Mouse (Mus musculus) adrenal gland, adult 18-20 months (tissue): ENCODE data around the gene Pigyl. TPM values are rescaled to one million over a fixed set of nuclear protein-coding genes. Genes with fewer than 3 reads are reported as not detected.

Source experiments
- DNase-seq, 2 experiments: peaks; one replicate each; pipeline ENCODE4 v3.0.0; 2021 to 2022; ENCODE audit warnings: low spot score in 2 of 2
- long read RNA-seq, 2 experiments: library from polyadenylated mRNA; stranded (forward); transcript quantifications; one replicate each; pipeline ENCODE4 v2.0.0; 2021
- total RNA-seq, 2 experiments: library from RNA; stranded (reverse); gene quantifications; 1 replicate in 1 of 2; 2 replicates in 1 of 2; pipeline ENCODE4 v1.2.3; 2021

Gene Pigyl
- total RNA-seq: 10 to 100 TPM; 42.5 to 44.3 TPM
- long read RNA-seq, experiment 1, transcript Pigyl-201 (2 exons, 695 nt): major isoform, 8 of 8 reads
- long read RNA-seq, experiment 1, partial matches to known transcripts: 0 of 8 reads
- long read RNA-seq, experiment 1, other reads (novel, unspliced or antisense): 0 of 8 reads
- long read RNA-seq, experiment 2, transcript Pigyl-201 (2 exons, 695 nt): major isoform, 71 of 77 reads
- long read RNA-seq, experiment 2, partial matches to known transcripts: 4 of 77 reads
- long read RNA-seq, experiment 2, other reads (novel, unspliced or antisense): 0 of 77 reads

- peak; percentile 95 to 98 for DNase-seq
Observed at GRCm38 (mm10) chr9:22156497-22157245, at the start of gene Pigyl. Pigyl (plus strand) TSS chr9:22156846.

GRCm38 (mm10) chr9:22108194-22108593, 48.5 kb upstream of the Pigyl start:
- DNase-seq: no peak

- DNase-seq: no peak
Observed at GRCm38 (mm10) chr9:22115635-22116034, 41.0 kb upstream of the Pigyl start.

GRCm38 (mm10) chr9:22116086-22116485, 40.6 kb upstream of the Pigyl start:
- DNase-seq: no peak

- peak; percentile 83 to 85 for DNase-seq
Observed at GRCm38 (mm10) chr9:22116740-22117426, 39.8 kb upstream of the Pigyl start, which contains the start of gene Elof1. Elof1 (minus strand) TSS chr9:22117172.

GRCm38 (mm10) chr9:22117754-22118456, 38.7 kb upstream of the Pigyl start:
- DNase-seq: peak in 1 of 2 experiments; percentile 30

- no peak for DNase-seq
Observed at GRCm38 (mm10) chr9:22119543-22119942, 37.1 kb upstream of the Pigyl start.

GRCm38 (mm10) chr9:22121545-22121944, 35.1 kb upstream of the Pigyl start:
- DNase-seq: no peak

GRCm38 (mm10) chr9:22122005-22122404, 34.6 kb upstream of the Pigyl start:
- no peak for DNase-seq

- no peak for DNase-seq
Observed at GRCm38 (mm10) chr9:22123069-22123609, 33.5 kb upstream of the Pigyl start.

- DNase-seq: no peak
Observed at GRCm38 (mm10) chr9:22124169-22124568, 32.5 kb upstream of the Pigyl start.

GRCm38 (mm10) chr9:22125246-22126027, 31.2 kb upstream of the Pigyl start:
- no peak for DNase-seq

GRCm38 (mm10) chr9:22131226-22131981, 25.2 kb upstream of the Pigyl start:
- DNase-seq: no peak

- no peak for DNase-seq
Observed at GRCm38 (mm10) chr9:22132220-22132619, 24.4 kb upstream of the Pigyl start.

GRCm38 (mm10) chr9:22134246-22134890, 22.3 kb upstream of the Pigyl start:
- DNase-seq: no peak

- no peak for DNase-seq
Observed at GRCm38 (mm10) chr9:22134988-22135643, 21.5 kb upstream of the Pigyl start.

GRCm38 (mm10) chr9:22135644-22136390, 20.8 kb upstream of the Pigyl start, which contains the start of gene Acp5:
Acp5 (minus strand) TSS chr9:22135711.
- DNase-seq: no peak
